Mouse (Mus musculus): ENCODE results near the gene Ulk4. TPM values are rescaled to one million over a fixed set of nuclear protein-coding genes. Genes with fewer than 3 reads are reported as not detected.

Gene Ulk4
- polyA plus RNA-seq, 1 experiment from 2014 or later, result 161 TPM

DNA sequence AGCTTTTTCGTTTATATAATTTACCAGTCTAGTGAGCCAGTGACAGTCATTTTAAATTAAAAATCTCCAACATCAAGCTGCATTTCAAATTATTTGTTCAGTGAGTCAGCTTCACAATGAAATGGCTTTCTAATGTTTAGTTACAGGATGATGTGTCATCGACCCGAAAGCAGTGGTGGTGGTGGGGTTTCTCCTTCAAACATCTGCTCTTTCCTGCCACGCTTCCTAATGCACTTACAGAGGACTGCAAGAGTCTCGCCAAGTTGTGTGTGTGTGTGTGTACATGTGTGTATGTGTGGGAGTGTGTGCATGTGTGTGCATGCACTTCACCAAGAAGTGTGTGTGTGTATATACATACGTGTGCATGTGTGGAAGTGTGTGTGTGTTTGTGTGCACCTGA, 144.4 kb downstream of the Ulk4 start:
- ATAC-seq (ENCODE audit: low FRiP score) (no peak), DNase-seq (ENCODE audit: low spot score) (no peak)
- H3K4me2 ChIP-seq (replicated peaks; ENCODE audit: low read depth, low read length), result no peak overlapping the region
- H3K27ac ChIP-seq (ENCODE audit: low read depth, low read length), result no peak overlapping the region
- H3K4me3 ChIP-seq (ENCODE audit: low read depth, low read length), result no peak overlapping the region
- no peaks in the 10 kb centered on the region for H3K36me3 ChIP-seq (ENCODE audit: control insufficient read depth, insufficient read depth, low read length)
- 83% methylated on average over 6 of the region's 6 CpGs for WGBS
- peaks cover 3% of the 10 kb centered on the region; the same call in 1 of the 2 replicates for H3K4me1 ChIP-seq (replicated peaks; ENCODE audit: control insufficient read depth, insufficient read depth, low read length)
- no peak overlapping the region for H3K9ac ChIP-seq (ENCODE audit: low read depth, low read length)
- no peaks in the 10 kb centered on the region for H3K27me3 ChIP-seq (ENCODE audit: control insufficient read depth, insufficient read depth, low read length)
- no peaks in the 10 kb centered on the region for H3K9me3 ChIP-seq (ENCODE audit: control insufficient read depth, low read length)

DNA sequence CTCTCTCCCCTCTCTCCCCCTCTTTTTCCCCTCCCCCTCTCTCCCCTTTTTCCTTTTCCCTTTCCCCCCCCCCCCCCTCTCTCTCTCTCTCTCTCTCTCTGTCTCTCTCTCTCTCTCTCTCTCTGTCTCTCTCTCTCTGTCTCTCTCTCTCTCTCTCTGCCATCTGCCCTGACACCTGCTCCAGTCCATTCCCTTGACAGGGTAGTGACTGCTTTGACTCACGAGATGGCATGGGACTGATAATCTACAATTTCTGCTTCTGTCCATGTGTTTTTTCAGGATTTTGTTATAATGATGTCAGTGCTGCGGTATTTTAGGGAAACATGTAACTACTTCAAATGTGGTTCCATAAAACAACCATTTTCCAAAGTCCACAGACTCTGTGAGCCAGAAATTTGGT, 147.5 kb downstream of the Ulk4 start:
- H3K27ac ChIP-seq (ENCODE audit: low read depth, low read length), result no peak overlapping the region
- no peaks in the 10 kb centered on the region for H3K9me3 ChIP-seq (ENCODE audit: control insufficient read depth, low read length)
- ATAC-seq (ENCODE audit: low FRiP score), result no peak
- H3K4me3 ChIP-seq (ENCODE audit: low read depth, low read length), result no peak overlapping the region
- 84% methylated on average over 2 of the region's 2 CpGs for WGBS
- no peak overlapping the region for H3K4me2 ChIP-seq (replicated peaks; ENCODE audit: low read depth, low read length)
- peaks cover 3% of the 10 kb centered on the region; the same call in 1 of the 2 replicates for H3K4me1 ChIP-seq (replicated peaks; ENCODE audit: control insufficient read depth, insufficient read depth, low read length)
- no peaks in the 10 kb centered on the region for H3K36me3 ChIP-seq (ENCODE audit: control insufficient read depth, insufficient read depth, low read length)
- no peak for DNase-seq (ENCODE audit: low spot score)
- H3K27me3 ChIP-seq (ENCODE audit: control insufficient read depth, insufficient read depth, low read length), result no peaks in the 10 kb centered on the region
- H3K9ac ChIP-seq (ENCODE audit: low read depth, low read length), result no peak overlapping the region

DNA sequence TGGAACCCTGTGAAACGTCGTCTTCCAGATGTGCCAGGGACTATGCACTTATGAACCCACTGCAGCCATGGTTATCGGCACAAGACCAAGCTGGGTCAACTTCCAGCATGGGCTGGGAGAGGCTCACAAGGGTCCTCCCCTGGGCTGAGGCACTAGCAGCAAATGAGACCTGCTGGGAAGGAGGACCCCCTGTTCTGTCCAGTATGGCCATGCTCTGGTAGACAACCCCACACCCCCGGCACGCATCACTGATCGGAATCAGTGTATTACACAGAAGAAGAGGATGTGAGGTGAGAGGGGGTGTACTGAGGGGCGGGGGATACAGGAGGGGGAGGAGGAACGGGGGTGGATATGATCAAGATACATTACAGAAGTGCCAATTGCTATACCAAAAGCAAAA, 148.1 kb downstream of the Ulk4 start:
- no peak overlapping the region for H3K9ac ChIP-seq (ENCODE audit: low read depth, low read length)
- H3K27ac ChIP-seq (ENCODE audit: low read depth, low read length), result no peak overlapping the region
- ATAC-seq (ENCODE audit: low FRiP score) (no peak), DNase-seq (ENCODE audit: low spot score) (no peak)
- H3K36me3 ChIP-seq (ENCODE audit: control insufficient read depth, insufficient read depth, low read length), result no peaks in the 10 kb centered on the region
- WGBS, result 87% methylated on average over 8 of the region's 8 CpGs
- no peak overlapping the region for H3K4me2 ChIP-seq (replicated peaks; ENCODE audit: low read depth, low read length)
- H3K4me1 ChIP-seq (replicated peaks; ENCODE audit: control insufficient read depth, insufficient read depth, low read length), result peaks cover 3% of the 10 kb centered on the region; the same call in 1 of the 2 replicates
- H3K4me3 ChIP-seq (ENCODE audit: low read depth, low read length), result no peak overlapping the region
- no peaks in the 10 kb centered on the region for H3K9me3 ChIP-seq (ENCODE audit: control insufficient read depth, low read length)
- H3K27me3 ChIP-seq (ENCODE audit: control insufficient read depth, insufficient read depth, low read length), result no peaks in the 10 kb centered on the region

DNA sequence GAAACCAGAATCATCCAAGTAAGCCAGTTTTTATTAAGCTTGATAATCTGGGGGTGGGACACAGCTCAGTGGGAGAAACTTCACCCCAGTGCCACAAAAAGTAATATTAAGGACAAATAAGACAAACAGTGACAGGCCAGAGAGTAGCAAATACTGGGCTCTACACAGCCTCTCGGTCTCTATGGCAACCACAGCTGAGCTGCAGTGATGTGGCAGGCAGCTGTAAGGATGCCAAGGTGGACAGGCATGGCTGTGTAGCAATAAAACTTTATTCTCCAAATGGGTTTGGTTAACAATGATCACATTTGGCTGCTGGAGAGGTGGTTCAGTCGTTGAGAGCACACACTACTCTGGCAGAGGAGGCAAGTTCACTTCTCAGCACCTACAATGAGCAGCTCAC, 150.0 kb downstream of the Ulk4 start:
- Histone ChIP-seq H3K9ac (ENCODE audit: low read depth, low read length) (no peak overlapping the region), H3K36me3 (ENCODE audit: control insufficient read depth, insufficient read depth, low read length) (no peaks in the 10 kb centered on the region), H3K4me3 (ENCODE audit: low read depth, low read length) (no peak overlapping the region), H3K4me1 (replicated peaks; ENCODE audit: control insufficient read depth, insufficient read depth, low read length) (peaks cover 3% of the 10 kb centered on the region; the same call in 1 of the 2 replicates), H3K4me2 (replicated peaks; ENCODE audit: low read depth, low read length) (no peak overlapping the region), H3K9me3 (ENCODE audit: control insufficient read depth, low read length) (no peaks in the 10 kb centered on the region), H3K27me3 (ENCODE audit: control insufficient read depth, insufficient read depth, low read length) (no peaks in the 10 kb centered on the region), H3K27ac (ENCODE audit: low read depth, low read length) (no peak overlapping the region)
- WGBS, result 67% methylated on average over 2 of the region's 2 CpGs
- DNase-seq (ENCODE audit: low spot score) (peak; percentile 28), ATAC-seq (ENCODE audit: low FRiP score) (no peak)

DNA sequence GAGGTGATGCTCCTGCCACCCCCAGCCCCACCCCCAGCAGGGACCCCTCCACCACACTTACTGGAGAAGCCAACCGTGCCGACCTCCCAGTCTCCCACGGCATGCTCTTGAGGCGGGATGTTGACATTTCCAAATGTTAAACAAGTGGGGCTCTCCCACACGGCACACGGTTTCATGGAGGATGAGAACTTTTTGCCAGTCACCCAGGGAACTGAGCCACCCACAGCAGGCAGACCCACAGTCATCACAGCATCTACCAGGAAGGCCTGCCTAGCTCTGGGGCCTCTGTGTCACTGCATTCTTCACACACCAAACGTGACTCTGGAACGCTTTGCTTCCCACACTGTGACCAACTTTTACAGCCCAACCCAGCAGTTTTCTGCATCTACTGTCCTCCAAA, 152.3 kb downstream of the Ulk4 start:
- no peak overlapping the region for H3K27ac ChIP-seq (ENCODE audit: low read depth, low read length)
- no peaks in the 10 kb centered on the region for H3K27me3 ChIP-seq (ENCODE audit: control insufficient read depth, insufficient read depth, low read length)
- H3K4me3 ChIP-seq (ENCODE audit: low read depth, low read length), result no peak overlapping the region
- H3K9me3 ChIP-seq (ENCODE audit: control insufficient read depth, low read length), result no peaks in the 10 kb centered on the region
- ATAC-seq (ENCODE audit: low FRiP score) (no peak), DNase-seq (ENCODE audit: low spot score) (no peak)
- H3K9ac ChIP-seq (ENCODE audit: low read depth, low read length), result no peak overlapping the region
- H3K4me1 ChIP-seq (replicated peaks; ENCODE audit: control insufficient read depth, insufficient read depth, low read length), result no peaks in the 10 kb centered on the region
- no peak overlapping the region for H3K4me2 ChIP-seq (replicated peaks; ENCODE audit: low read depth, low read length)
- WGBS, result 83% methylated on average over 8 of the region's 8 CpGs
- no peaks in the 10 kb centered on the region for H3K36me3 ChIP-seq (ENCODE audit: control insufficient read depth, insufficient read depth, low read length)

DNA sequence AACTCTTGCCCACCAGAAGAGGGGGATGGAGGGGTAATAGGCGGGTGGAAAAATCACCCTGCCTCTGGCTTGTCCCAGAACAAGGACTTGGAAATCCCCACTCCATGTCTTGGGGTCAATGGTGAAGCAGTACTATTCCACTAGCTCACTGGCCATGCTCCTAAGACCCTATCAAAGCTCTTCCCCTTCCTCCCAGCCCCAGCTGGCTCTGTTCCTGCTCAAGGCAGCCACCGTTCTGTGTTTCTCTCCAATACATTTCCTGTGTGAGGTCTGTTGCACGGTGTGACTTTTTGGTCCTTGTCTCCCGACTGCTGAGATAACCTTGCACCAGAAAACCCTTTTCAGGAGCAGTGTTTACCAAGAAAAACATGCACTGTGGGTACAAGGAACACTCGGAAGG, 155.0 kb downstream of the Ulk4 start:
- Histone ChIP-seq H3K27me3 (ENCODE audit: control insufficient read depth, insufficient read depth, low read length) (no peaks in the 10 kb centered on the region), H3K9ac (ENCODE audit: low read depth, low read length) (no peak overlapping the region), H3K27ac (ENCODE audit: low read depth, low read length) (no peak overlapping the region), H3K9me3 (ENCODE audit: control insufficient read depth, low read length) (no peaks in the 10 kb centered on the region), H3K4me1 (replicated peaks; ENCODE audit: control insufficient read depth, insufficient read depth, low read length) (no peaks in the 10 kb centered on the region), H3K4me3 (ENCODE audit: low read depth, low read length) (no peak overlapping the region), H3K36me3 (ENCODE audit: control insufficient read depth, insufficient read depth, low read length) (no peaks in the 10 kb centered on the region), H3K4me2 (replicated peaks; ENCODE audit: low read depth, low read length) (no peak overlapping the region)
- ATAC-seq (ENCODE audit: low FRiP score) (no peak), DNase-seq (ENCODE audit: low spot score) (no peak)
- WGBS, result 73% methylated on average over 5 of the region's 5 CpGs

DNA sequence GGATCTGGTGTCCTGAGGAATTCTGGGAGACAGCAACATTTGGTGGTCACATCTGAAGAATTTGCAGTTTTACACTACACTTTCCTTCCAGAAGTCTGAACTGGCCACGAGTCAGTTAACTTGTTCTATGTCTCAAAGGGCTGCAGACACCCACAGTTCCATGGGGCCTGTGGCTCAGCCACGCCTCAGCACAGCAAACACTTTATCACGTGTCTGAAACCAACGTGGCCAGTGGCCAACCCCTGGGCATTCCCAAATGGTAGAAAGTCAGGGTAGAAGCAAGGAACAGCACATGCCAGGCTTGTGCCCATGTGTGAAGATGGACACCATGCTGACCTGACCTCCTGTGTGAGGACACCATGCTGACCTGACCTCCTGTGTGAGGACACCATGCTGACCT, 159.1 kb downstream of the Ulk4 start:
- DNase-seq (ENCODE audit: low spot score) (no peak), ATAC-seq (ENCODE audit: low FRiP score) (no peak)
- Histone ChIP-seq H3K4me1 (replicated peaks; ENCODE audit: control insufficient read depth, insufficient read depth, low read length) (no peaks in the 10 kb centered on the region), H3K9me3 (ENCODE audit: control insufficient read depth, low read length) (no peaks in the 10 kb centered on the region), H3K36me3 (ENCODE audit: control insufficient read depth, insufficient read depth, low read length) (no peaks in the 10 kb centered on the region), H3K27ac (ENCODE audit: low read depth, low read length) (no peak overlapping the region), H3K27me3 (ENCODE audit: control insufficient read depth, insufficient read depth, low read length) (no peaks in the 10 kb centered on the region), H3K9ac (ENCODE audit: low read depth, low read length) (no peak overlapping the region), H3K4me2 (replicated peaks; ENCODE audit: low read depth, low read length) (no peak overlapping the region), H3K4me3 (ENCODE audit: low read depth, low read length) (no peak overlapping the region)
- WGBS, result 73% methylated on average over 4 of the region's 4 CpGs

DNA sequence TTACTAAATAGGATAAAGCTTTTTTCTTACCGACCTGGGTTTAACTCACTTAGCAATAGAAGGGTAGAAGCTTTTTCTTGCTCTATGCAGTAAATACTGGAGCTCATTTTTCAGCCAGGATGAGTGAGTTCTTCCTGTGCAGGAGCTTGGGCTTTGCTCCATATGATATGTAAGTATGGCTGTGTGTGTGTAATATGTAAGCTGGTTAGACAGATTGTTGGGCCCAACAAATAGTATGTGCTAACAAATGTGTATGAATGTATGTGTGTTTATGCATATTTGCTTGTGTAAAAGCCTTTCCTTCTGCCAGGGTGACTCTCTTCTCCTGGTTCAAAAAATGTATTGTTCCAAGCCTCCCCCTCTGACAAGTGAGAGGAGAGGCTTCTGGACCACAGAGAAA, 164.9 kb downstream of the Ulk4 start:
- H3K27ac ChIP-seq (ENCODE audit: low read depth, low read length), result no peak overlapping the region
- no peak overlapping the region for H3K4me2 ChIP-seq (replicated peaks; ENCODE audit: low read depth, low read length)
- no peaks in the 10 kb centered on the region for H3K4me1 ChIP-seq (replicated peaks; ENCODE audit: control insufficient read depth, insufficient read depth, low read length)
- ATAC-seq (ENCODE audit: low FRiP score) (no peak), DNase-seq (ENCODE audit: low spot score) (no peak)
- H3K36me3 ChIP-seq (ENCODE audit: control insufficient read depth, insufficient read depth, low read length), result no peaks in the 10 kb centered on the region
- H3K9ac ChIP-seq (ENCODE audit: low read depth, low read length), result no peak overlapping the region
- no peak overlapping the region for H3K4me3 ChIP-seq (ENCODE audit: low read depth, low read length)
- no peaks in the 10 kb centered on the region for H3K27me3 ChIP-seq (ENCODE audit: control insufficient read depth, insufficient read depth, low read length)
- no peaks in the 10 kb centered on the region for H3K9me3 ChIP-seq (ENCODE audit: control insufficient read depth, low read length)
- 74% methylated on average over 1 of the region's 1 CpGs for WGBS

DNA sequence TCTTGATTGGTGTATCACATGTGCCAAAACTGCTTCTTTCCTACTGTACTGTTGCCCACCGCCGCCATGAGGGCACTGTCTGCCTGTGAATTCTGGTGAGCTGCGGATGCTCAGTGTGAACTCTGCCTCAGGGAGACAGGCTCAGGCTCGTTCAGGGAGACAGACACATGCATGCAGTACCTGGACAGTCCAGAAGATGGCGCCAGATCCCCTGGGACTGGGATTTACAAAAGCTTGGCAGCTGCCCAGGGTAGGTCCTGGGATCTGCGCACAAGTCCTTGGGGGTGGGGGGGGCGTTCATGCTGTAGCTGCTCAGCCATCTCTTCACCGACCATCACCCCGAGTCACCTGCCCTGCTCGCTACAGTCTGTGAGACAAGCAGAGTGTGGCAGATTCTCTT, 168.9 kb downstream of the Ulk4 start:
- H3K9me3 ChIP-seq (ENCODE audit: control insufficient read depth, low read length), result no peaks in the 10 kb centered on the region
- no peaks in the 10 kb centered on the region for H3K4me1 ChIP-seq (replicated peaks; ENCODE audit: control insufficient read depth, insufficient read depth, low read length)
- 14% methylated on average over 10 of the region's 10 CpGs for WGBS
- no peak overlapping the region for H3K4me2 ChIP-seq (replicated peaks; ENCODE audit: low read depth, low read length)
- DNase-seq (ENCODE audit: low spot score) (peak; percentile 94), ATAC-seq (ENCODE audit: low FRiP score) (peak; percentile 53; the same call in 1 of the 2 replicates)
- H3K27ac ChIP-seq (ENCODE audit: low read depth, low read length), result no peak overlapping the region
- H3K4me3 ChIP-seq (ENCODE audit: low read depth, low read length), result no peak overlapping the region
- no peaks in the 10 kb centered on the region for H3K36me3 ChIP-seq (ENCODE audit: control insufficient read depth, insufficient read depth, low read length)
- no peaks in the 10 kb centered on the region for H3K27me3 ChIP-seq (ENCODE audit: control insufficient read depth, insufficient read depth, low read length)
- H3K9ac ChIP-seq (ENCODE audit: low read depth, low read length), result no peak overlapping the region
